Mouse (Mus musculus) brain, embryonic 14.5 days (tissue): ENCODE measurements around the gene Rdh16f2.
"Not testable (repeated sequence)": the region's sequence is repeated elsewhere in the genome, so short reads cannot be mapped to it uniquely, and the experiment has no call there.

Experiments
- CTCF ChIP-seq: fragments of 200-500 bp; IDR thresholded peaks from 2 replicates; pipeline ENCODE4 v1.5.1; 2012; ENCODE audit warnings: inconsistent platforms, mild to moderate bottlenecking, moderate library complexity, borderline replicate concordance; ENCODE audit not compliant: insufficient read depth, insufficient read length; ENCODE audit errors: extremely low read depth
- POLR2A ChIP-seq: fragments of 200-500 bp; IDR thresholded peaks from 2 replicates; pipeline ENCODE4 v1.6.1; 2012; ENCODE audit warnings: mild to moderate bottlenecking, inconsistent platforms, borderline replicate concordance; ENCODE audit not compliant: poor library complexity, insufficient read depth, insufficient read length, severe bottlenecking; ENCODE audit errors: extremely low read depth

GRCm38 (mm10) chr10:127837793-127838192 lies 28.5 kb upstream of the Rdh16f2 start:
- TF ChIP-seq POLR2A, CTCF: not testable (repeated sequence)
